Mouse (Mus musculus) testis, adult 2 months (tissue): ENCODE measurements around the gene Trpm4.

Experiments
- CTCF ChIP-seq: fragments of 200-500 bp; IDR thresholded peaks from 2 replicates; pipeline ENCODE4 v1.5.1; 2012; ENCODE audit warnings: low read depth, mild to moderate bottlenecking, inconsistent platforms, low read length, moderate library complexity; ENCODE audit not compliant: control insufficient read depth, insufficient read depth, insufficient replicate concordance
- POLR2A ChIP-seq: fragments of 200-500 bp; IDR thresholded peaks from 2 replicates; pipeline ENCODE4 v1.6.1; 2012; ENCODE audit warnings: low read depth, mild to moderate bottlenecking, inconsistent platforms, low read length, moderate library complexity; ENCODE audit not compliant: control insufficient read depth

DNA sequence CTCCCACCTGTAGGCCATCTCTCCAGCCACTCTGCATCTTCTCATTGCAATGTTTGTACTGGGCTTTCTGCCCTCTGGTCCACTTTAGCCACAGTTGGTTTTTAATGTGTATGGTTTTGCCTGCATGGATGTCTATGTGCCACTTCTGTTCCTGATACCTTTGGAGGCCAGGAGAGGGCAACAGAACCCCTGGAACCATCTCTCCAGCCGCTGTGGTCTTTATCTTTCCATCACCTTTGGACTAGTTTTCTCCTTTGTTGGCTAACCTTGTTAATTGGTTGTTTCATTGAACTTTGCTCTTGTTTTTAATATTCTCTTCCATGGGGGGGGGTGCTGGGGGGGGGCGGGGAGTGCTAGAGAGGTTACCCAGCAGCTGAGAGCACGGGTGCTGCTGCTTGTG, 69.2 kb downstream of the Trpm4 start:
- no peak for TF ChIP-seq CTCF
- no peak for TF ChIP-seq POLR2A
